12 mouse cellular contexts compared by ENCODE assay signal in genomic region chr15:84942647-84943285, GRCm38 (mm10). TPM values are rescaled to one million over a fixed set of nuclear protein-coding genes. Genes with fewer than 3 reads are reported as not detected.
DNase-seq lines count a peak whose midpoint lies in the region; ATAC-seq and TF ChIP-seq lines count a peak whose summit lies in the region.
"Had no signal": no experiment of that assay in that cellular context is flagged by ENCODE, and none has a peak within 500 bp of the region (broad histone marks: within the 10 kb centered on the region; RNA-seq: fewer than 3 reads in every experiment).

No protein-coding gene starts in this region.

- no peak overlapping the region for H3K4me3 ChIP-seq in left cerebral cortex, adult 2 months
- H3K4me3 ChIP-seq: heart, embryonic 15.5 days; liver, embryonic 12.5 days; midbrain, embryonic 12.5 days had no signal

- intact Hi-C loops in left cerebral cortex, adult 2 months (cut with DNase I): no loop called here
- intact Hi-C loops in left cerebral cortex, postnatal 4 days (cut with DNase I): no loop called here

- DNase-seq in frontal cortex, postnatal 14 days (ENCODE audit: low spot score in 2 of 2): no peak
- DNase-seq in left cerebral cortex, adult 2 months (ENCODE audit: extremely low spot score in 1 of 2, low spot score in 2 of 2): no peak
- DNase-seq in left cerebral cortex, adult 11 months (ENCODE audit: low spot score): no peak
- peak; percentile 15 to 44 for DNase-seq in heart, adult 9 months (ENCODE audit: low spot score in 2 of 2)
- peak; percentile 41 for DNase-seq in left cerebral cortex, postnatal 4 days
- DNase-seq in ovary, postnatal 14 days (ENCODE audit: low spot score): no peak
- DNase-seq in thymus, postnatal 36 days: no peak

- TF ChIP-seq CTCF in left cerebral cortex, adult 2 months (IDR thresholded peaks at IDR 0.05): no peak

- peak; percentile 84 for ATAC-seq in frontal cortex, adult (ENCODE audit: low TSS enrichment)
- ATAC-seq: liver, embryonic 12.5 days had no signal

- H3K27ac ChIP-seq in left cerebral cortex, adult 2 months: peak overlapping the region; percentile 22
- H3K27ac ChIP-seq: heart, embryonic 15.5 days; kidney, postnatal 0 days; liver, embryonic 12.5 days; midbrain, embryonic 12.5 days had no signal

RNA-seq across cellular contexts. Expression of gene Nup50, which starts 19.6 kb away (rescaled TPM):
- total RNA-seq in left cerebral cortex, adult 2 months (2021): 10 to 100 TPM; 32.0 to 33.2 TPM
- 10 to 100 TPM; 30.5 to 33.9 TPM for total RNA-seq in left cerebral cortex, postnatal 4 days (2021)

RNA-seq across cellular contexts. Expression of gene Gm29666, which starts 22.9 kb away (rescaled TPM):
- 1 to 10 TPM; 1.1 to 1.3 TPM for total RNA-seq in left cerebral cortex, adult 2 months (2021)
- total RNA-seq in left cerebral cortex, postnatal 4 days (2021): 1 to 10 TPM; 1.6 to 1.7 TPM

RNA-seq across cellular contexts. Expression of gene 5031439G07Rik, which starts 45.6 kb away (rescaled TPM):
- total RNA-seq in left cerebral cortex, adult 2 months (2021): 10 to 100 TPM; 72.8 to 94.8 TPM
- 100 to 1,000 TPM; 134 to 161 TPM for total RNA-seq in left cerebral cortex, postnatal 4 days (2021)

Comparison
In these comparisons a context has a peak if more than half of its experiments do, and no peak if none do; other contexts are left out.
1. DNase-seq: peak in heart, adult 9 months (2 of 2) and left cerebral cortex, postnatal 4 days (single experiment); none in frontal cortex, postnatal 14 days (0 of 2), left cerebral cortex, adult 2 months (0 of 2), left cerebral cortex, adult 11 months (single experiment), ovary, postnatal 14 days (single experiment) and thymus, postnatal 36 days (0 of 2).